Mouse (Mus musculus): ENCODE data around the gene Gbp5. TPM values are rescaled to one million over a fixed set of nuclear protein-coding genes. Genes with fewer than 3 reads are reported as not detected.
A peak's percentile ranks its signal among the peaks of the same experiment; 100 is the strongest.

Gene Gbp5
- polyA plus RNA-seq, 1 experiment = 4.1 TPM

DNA sequence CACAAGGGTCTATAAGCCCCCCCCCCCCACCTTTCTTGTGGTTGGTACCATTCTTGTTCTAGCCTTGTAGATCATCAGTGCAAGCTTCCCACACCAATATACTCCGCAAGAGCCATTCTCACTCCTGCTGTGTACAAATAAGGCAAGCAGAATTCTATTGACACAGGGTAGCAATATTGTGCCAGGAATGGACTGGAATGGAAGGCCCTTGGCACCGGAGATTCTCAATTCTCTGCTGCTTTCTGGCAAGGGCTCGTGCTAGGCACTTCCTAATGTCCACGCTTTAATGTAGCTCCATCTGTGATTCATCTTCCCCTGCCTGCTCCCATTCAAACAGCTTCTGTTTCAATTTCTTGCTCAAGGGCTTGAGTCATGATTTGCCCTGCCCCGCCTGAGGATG lies 5.2 kb downstream of the Gbp5 start:
- WGBS = 80% methylated on average over 5 of the region's 5 CpGs
- no peak for TF ChIP-seq POLR2A (IDR thresholded peaks at IDR 0.05; ENCODE audit: low read depth, low read length)
- no peak for TF ChIP-seq CTCF (IDR thresholded peaks at IDR 0.05; ENCODE audit: extremely low read depth, insufficient read depth, insufficient read length, insufficient replicate concordance)
- no peaks in the 10 kb centered on the region for H3K27me3 ChIP-seq (ENCODE audit: control insufficient read depth, insufficient read depth, low read length)
- no peak for DNase-seq (ENCODE audit: low read depth in 1 of 2, low spot score in 2 of 2)
- no peak overlapping the region for H3K27ac ChIP-seq (ENCODE audit: insufficient read depth, low read length)
- peaks cover 17% of the 10 kb centered on the region for H3K36me3 ChIP-seq (ENCODE audit: control insufficient read depth, insufficient read depth, low read length)
- H3K4me3 ChIP-seq (ENCODE audit: extremely low read depth, insufficient read depth, insufficient read length) = no peak overlapping the region
- peaks cover 5% of the 10 kb centered on the region; the same call in 1 of the 2 replicates for H3K4me1 ChIP-seq (ENCODE audit: control insufficient read depth, insufficient read depth, insufficient read length)

DNA sequence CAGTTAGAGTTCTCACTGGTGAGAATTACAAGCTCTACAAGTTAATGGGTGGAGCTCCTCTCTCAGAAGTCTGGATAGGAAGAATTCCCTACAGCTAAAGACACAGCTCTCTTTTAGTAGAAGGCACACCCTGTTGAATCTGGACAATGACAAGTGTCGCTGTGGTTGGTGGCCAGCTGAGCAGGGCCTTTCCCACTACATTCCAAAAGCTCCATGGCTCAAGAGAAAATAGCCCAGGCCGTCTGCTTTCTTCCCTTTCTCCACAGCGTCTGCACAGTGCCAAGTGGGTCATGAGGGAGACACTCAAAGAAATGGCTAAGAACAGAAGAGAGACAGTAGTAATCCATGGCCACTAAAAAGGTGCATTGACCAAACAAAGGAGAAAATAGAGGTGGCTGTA lies 34.3 kb downstream of the Gbp5 start:
- no peak for TF ChIP-seq CTCF (IDR thresholded peaks at IDR 0.05; ENCODE audit: extremely low read depth, insufficient read depth, insufficient read length, insufficient replicate concordance)
- H3K27ac ChIP-seq (ENCODE audit: insufficient read depth, low read length) = no peak overlapping the region
- no peaks in the 10 kb centered on the region for H3K36me3 ChIP-seq (ENCODE audit: control insufficient read depth, insufficient read depth, low read length)
- DNase-seq (ENCODE audit: low read depth in 1 of 2, low spot score in 2 of 2) = no peak
- WGBS = 88% methylated on average over 3 of the region's 3 CpGs
- H3K4me1 ChIP-seq (ENCODE audit: control insufficient read depth, insufficient read depth, insufficient read length) = peaks cover 5% of the 10 kb centered on the region; the same call in 1 of the 2 replicates
- no peak overlapping the region for H3K4me3 ChIP-seq (ENCODE audit: extremely low read depth, insufficient read depth, insufficient read length)
- no peaks in the 10 kb centered on the region for H3K27me3 ChIP-seq (ENCODE audit: control insufficient read depth, insufficient read depth, low read length)

GRCm38 (mm10) chr3:142529597-142529996 lies 35.8 kb downstream of the Gbp5 start:
- H3K27ac ChIP-seq (ENCODE audit: insufficient read depth, low read length) = peak overlapping the region; percentile 61; the same call in 1 of the 2 replicates

DNA sequence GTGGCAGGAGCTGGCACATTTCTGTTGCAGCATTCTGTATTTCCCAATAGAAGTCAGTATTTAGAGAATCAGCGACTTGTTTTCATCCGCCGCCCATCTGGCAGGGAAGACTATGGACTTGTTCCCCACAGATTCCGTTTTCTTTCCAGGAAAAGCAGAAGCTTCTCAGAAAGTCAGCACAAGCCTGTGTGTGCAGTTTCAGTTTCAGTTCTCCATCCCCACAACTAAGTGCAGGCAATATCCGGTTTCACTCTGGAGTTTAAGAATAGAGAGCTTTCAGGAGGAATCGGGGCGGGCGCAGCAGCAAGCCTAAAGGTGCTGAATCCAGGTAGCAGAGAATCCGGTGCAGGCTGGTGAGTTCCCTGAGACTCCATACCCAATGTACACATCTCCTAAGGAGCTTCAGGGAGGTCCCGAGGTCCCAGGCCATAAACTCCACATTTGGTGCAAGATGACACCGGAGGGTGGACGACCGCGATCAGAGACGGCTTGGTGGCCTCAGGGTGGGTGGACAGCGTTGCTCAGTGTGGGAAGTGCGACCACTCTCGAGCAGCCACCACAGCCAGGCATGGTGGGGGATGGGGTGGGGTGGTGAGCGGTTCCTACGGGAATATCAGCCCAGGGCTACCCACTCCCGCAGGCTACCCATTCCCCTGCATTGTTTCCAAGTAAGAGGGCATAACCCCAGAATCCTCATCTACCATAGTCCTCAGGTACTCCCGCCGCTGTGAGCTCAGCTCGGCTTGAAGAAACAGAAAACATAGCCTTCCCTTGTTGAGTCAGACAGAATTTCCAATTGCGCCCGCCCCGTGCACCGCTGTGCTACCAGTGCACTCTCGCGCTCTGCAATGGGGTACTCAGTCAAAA lies 36.5 kb downstream of the Gbp5 start, which contains the start of gene Gbp7:
TSS of gene Gbp7 (plus strand) at position 256 of the 867 bp plus-strand sequence.
- Histone ChIP-seq H3K27me3 (ENCODE audit: control insufficient read depth, insufficient read depth, low read length) (no peaks in the 10 kb centered on the region), H3K4me3 (ENCODE audit: extremely low read depth, insufficient read depth, insufficient read length) (peak within 1 kb of the TSS; percentile 82), H3K36me3 (ENCODE audit: control insufficient read depth, insufficient read depth, low read length) (no peaks in the 10 kb centered on the region), H3K4me1 (ENCODE audit: control insufficient read depth, insufficient read depth, insufficient read length) (peaks cover 5% of the 10 kb centered on the region; the same call in 1 of the 2 replicates), H3K27ac (ENCODE audit: insufficient read depth, low read length) (peak within 1 kb of the TSS; percentile 61)
- no peak for TF ChIP-seq CTCF (IDR thresholded peaks at IDR 0.05; ENCODE audit: extremely low read depth, insufficient read depth, insufficient read length, insufficient replicate concordance)
- no peak for TF ChIP-seq POLR2A (IDR thresholded peaks at IDR 0.05; ENCODE audit: low read depth, low read length)
- peak; percentile 25 to 63 for DNase-seq (ENCODE audit: low read depth in 1 of 2, low spot score in 2 of 2)
- under 1% methylated on average over 30 of the region's 30 CpGs for WGBS

More at GRCm38 (mm10) chr3:142529597-142529996, 35.8 kb downstream of the Gbp5 start:
- WGBS = 11% methylated on average over 2 of the region's 2 CpGs
- H3K4me3 ChIP-seq (ENCODE audit: extremely low read depth, insufficient read depth, insufficient read length) = peak overlapping the region; percentile 82
- peaks cover 5% of the 10 kb centered on the region; the same call in 1 of the 2 replicates for H3K4me1 ChIP-seq (ENCODE audit: control insufficient read depth, insufficient read depth, insufficient read length)
- DNase-seq (ENCODE audit: low read depth in 1 of 2, low spot score in 2 of 2) = no peak
- TF ChIP-seq CTCF (IDR thresholded peaks at IDR 0.05; ENCODE audit: extremely low read depth, insufficient read depth, insufficient read length, insufficient replicate concordance) (no peak), POLR2A (IDR thresholded peaks at IDR 0.05; ENCODE audit: low read depth, low read length) (no peak)
- no peaks in the 10 kb centered on the region for H3K27me3 ChIP-seq (ENCODE audit: control insufficient read depth, insufficient read depth, low read length)
- no peaks in the 10 kb centered on the region for H3K36me3 ChIP-seq (ENCODE audit: control insufficient read depth, insufficient read depth, low read length)

- peaks cover 5% of the 10 kb centered on the region; the same call in 1 of the 2 replicates for H3K4me1 ChIP-seq (ENCODE audit: control insufficient read depth, insufficient read depth, insufficient read length)
- no peak for TF ChIP-seq POLR2A (IDR thresholded peaks at IDR 0.05; ENCODE audit: low read depth, low read length)
- no peak for TF ChIP-seq CTCF (IDR thresholded peaks at IDR 0.05; ENCODE audit: extremely low read depth, insufficient read depth, insufficient read length, insufficient replicate concordance)
- no peaks in the 10 kb centered on the region for H3K27me3 ChIP-seq (ENCODE audit: control insufficient read depth, insufficient read depth, low read length)
- no peaks in the 10 kb centered on the region for H3K36me3 ChIP-seq (ENCODE audit: control insufficient read depth, insufficient read depth, low read length)
- DNase-seq (ENCODE audit: low read depth in 1 of 2, low spot score in 2 of 2) = no peak
- H3K4me3 ChIP-seq (ENCODE audit: extremely low read depth, insufficient read depth, insufficient read length) = no peak overlapping the region
- WGBS = 86% methylated on average over 3 of the region's 3 CpGs
- no peak overlapping the region for H3K27ac ChIP-seq (ENCODE audit: insufficient read depth, low read length)
Observed at GRCm38 (mm10) chr3:142531595-142531994, 37.8 kb downstream of the Gbp5 start.

DNA sequence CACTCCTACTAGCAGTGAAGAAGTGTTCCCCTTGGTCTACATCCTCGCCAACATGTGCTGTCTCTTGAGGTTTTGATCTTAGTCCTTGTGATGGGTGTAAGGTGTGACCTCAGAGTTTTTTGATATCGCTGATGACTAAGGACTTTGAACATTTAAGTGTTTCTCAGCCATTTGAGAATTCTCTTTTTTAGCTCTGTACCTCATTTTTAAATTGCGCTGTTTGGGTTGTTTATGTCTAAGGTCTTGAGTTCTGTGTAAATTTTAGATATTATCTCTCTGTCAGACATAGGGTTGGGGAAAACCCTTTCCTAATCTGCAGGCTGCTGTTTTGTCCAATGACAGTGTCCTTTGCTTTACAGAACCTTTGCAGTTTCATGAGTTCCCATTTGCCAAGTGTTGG lies 39.4 kb downstream of the Gbp5 start:
- no peak overlapping the region for H3K4me3 ChIP-seq (ENCODE audit: extremely low read depth, insufficient read depth, insufficient read length)
- H3K36me3 ChIP-seq (ENCODE audit: control insufficient read depth, insufficient read depth, low read length) = peaks cover 4% of the 10 kb centered on the region; the same call in 1 of the 2 replicates
- no peak overlapping the region for H3K27ac ChIP-seq (ENCODE audit: insufficient read depth, low read length)
- H3K27me3 ChIP-seq (ENCODE audit: control insufficient read depth, insufficient read depth, low read length) = no peaks in the 10 kb centered on the region
- TF ChIP-seq CTCF (IDR thresholded peaks at IDR 0.05; ENCODE audit: extremely low read depth, insufficient read depth, insufficient read length, insufficient replicate concordance) = no peak
- no peak for TF ChIP-seq POLR2A (IDR thresholded peaks at IDR 0.05; ENCODE audit: low read depth, low read length)
- WGBS = 78% methylated on average over 3 of the region's 3 CpGs
- no peak for DNase-seq (ENCODE audit: low read depth in 1 of 2, low spot score in 2 of 2)
- H3K4me1 ChIP-seq (ENCODE audit: control insufficient read depth, insufficient read depth, insufficient read length) = peaks cover 5% of the 10 kb centered on the region; the same call in 1 of the 2 replicates

All from spleen, adult 2 months (tissue).